Mouse (Mus musculus): ENCODE results near the gene Rapgef3. TPM values are rescaled to one million over a fixed set of nuclear protein-coding genes. Genes with fewer than 3 reads are reported as not detected.

Rapgef3 gene
- total RNA-seq, 2 experiments from 2014 or later, result 25.4 to 27.4 TPM

- intact Hi-C loops (cut with DNase I), result no loop called here
- DNase-seq, result no peak
Measured at GRCm38 (mm10) chr15:97778311-97779098, 10.7 kb upstream of the Rapgef3 start, which contains the start of gene Slc48a1. Slc48a1 (plus strand) TSS chr15:97778520.

GRCm38 (mm10) chr15:97776919-97777318 lies 9.1 kb upstream of the Rapgef3 start:
- no peak for DNase-seq
- intact Hi-C loops (cut with DNase I), result loop anchor here (1.0 kb wide), 2 partner anchors 26 to 59 kb away; no protein-coding TSS in a partner anchor

GRCm38 (mm10) chr15:97776514-97776913 lies 8.7 kb upstream of the Rapgef3 start:
- intact Hi-C loops (cut with DNase I), result loop anchor here (1.0 kb wide), 2 partner anchors 25 to 58 kb away; no protein-coding TSS in a partner anchor
- DNase-seq, result peak; percentile 80 to 90

GRCm38 (mm10) chr15:97773961-97774370 lies 6.2 kb upstream of the Rapgef3 start:
- intact Hi-C loops (cut with DNase I), result no loop called here
- peak in 1 of 2 experiments; percentile 48 for DNase-seq

GRCm38 (mm10) chr15:97773108-97773507 lies 5.3 kb upstream of the Rapgef3 start:
- intact Hi-C loops (cut with DNase I), result no loop called here
- peak; percentile 53 to 66 for DNase-seq

GRCm38 (mm10) chr15:97770280-97770679 lies 2.5 kb upstream of the Rapgef3 start:
- intact Hi-C loops (cut with DNase I), result no loop called here
- no peak for DNase-seq

GRCm38 (mm10) chr15:97768192-97768591 lies 420 bp upstream of the Rapgef3 start:
- intact Hi-C loops (cut with DNase I), result no loop called here
- peak in 1 of 2 experiments; percentile 53 for DNase-seq

GRCm38 (mm10) chr15:97766594-97767279 lies 1.0 kb downstream of the Rapgef3 start:
- intact Hi-C loops (cut with DNase I), result no loop called here
- peak in 1 of 2 experiments; percentile 57 for DNase-seq

GRCm38 (mm10) chr15:97766194-97766593 lies 1.6 kb downstream of the Rapgef3 start:
- no peak for DNase-seq
- intact Hi-C loops (cut with DNase I), result no loop called here

GRCm38 (mm10) chr15:97765090-97765794 lies 2.5 kb downstream of the Rapgef3 start:
- DNase-seq, result no peak
- intact Hi-C loops (cut with DNase I), result no loop called here

- no peak for DNase-seq
- intact Hi-C loops (cut with DNase I), result no loop called here
Measured at GRCm38 (mm10) chr15:97764532-97764931, 3.2 kb downstream of the Rapgef3 start.

GRCm38 (mm10) chr15:97763256-97764049 lies 4.3 kb downstream of the Rapgef3 start:
- DNase-seq, result no peak
- intact Hi-C loops (cut with DNase I), result no loop called here

- intact Hi-C loops (cut with DNase I), result no loop called here
- DNase-seq, result peak; percentile 64 to 72
Measured at GRCm38 (mm10) chr15:97762733-97763132, 5.0 kb downstream of the Rapgef3 start.

- intact Hi-C loops (cut with DNase I), result no loop called here
- DNase-seq, result no peak
Measured at GRCm38 (mm10) chr15:97761438-97761837, 6.3 kb downstream of the Rapgef3 start.

- DNase-seq, result no peak
- intact Hi-C loops (cut with DNase I), result no loop called here
Measured at GRCm38 (mm10) chr15:97760952-97761351, 6.8 kb downstream of the Rapgef3 start.

GRCm38 (mm10) chr15:97760006-97760405 lies 7.8 kb downstream of the Rapgef3 start:
- no peak for DNase-seq
- intact Hi-C loops (cut with DNase I), result no loop called here

- DNase-seq, result no peak
- intact Hi-C loops (cut with DNase I), result no loop called here
Measured at GRCm38 (mm10) chr15:97755361-97755760, 12.4 kb downstream of the Rapgef3 start.

- DNase-seq, result no peak
- intact Hi-C loops (cut with DNase I), result no loop called here
Measured at GRCm38 (mm10) chr15:97754476-97754875, 13.3 kb downstream of the Rapgef3 start.

GRCm38 (mm10) chr15:97752491-97752890 lies 15.3 kb downstream of the Rapgef3 start:
- DNase-seq, result no peak
- intact Hi-C loops (cut with DNase I), result no loop called here

- intact Hi-C loops (cut with DNase I), result loop anchor here (1.0 kb wide), 1 partner anchor 25 kb away; no protein-coding TSS in a partner anchor
- DNase-seq, result no peak
Measured at GRCm38 (mm10) chr15:97751676-97752075, 16.1 kb downstream of the Rapgef3 start.

Measured in heart, postnatal 36 days (tissue).